Comparison of ENCODE assay signal across 15 mouse cellular contexts in the genomic region with DNA sequence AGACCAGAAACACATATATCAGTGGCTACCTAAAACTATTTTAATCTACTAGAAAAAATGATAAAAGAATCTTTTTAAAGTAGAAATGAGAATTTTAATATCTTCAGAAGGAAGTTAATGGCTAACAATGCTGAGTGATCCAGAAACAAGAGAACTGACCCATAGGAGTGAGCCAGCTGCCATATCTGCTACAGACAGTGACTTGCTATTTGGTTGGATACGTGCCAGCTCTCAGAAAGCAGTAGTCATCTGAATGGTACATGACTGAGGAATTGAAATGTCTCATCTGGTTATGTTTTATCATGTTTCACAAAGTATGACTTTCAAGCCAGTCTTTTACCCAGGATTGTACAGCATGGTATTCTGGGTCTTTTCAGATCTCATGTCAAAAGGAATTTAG.
"Had no signal": no experiment of that assay in that cellular context is flagged by ENCODE, and none has a peak within 500 bp of the region (broad histone marks: within the 10 kb centered on the region; RNA-seq: fewer than 3 reads in every experiment).

No protein-coding gene starts in this region.

- H3K9ac ChIP-seq: limb, embryonic 13.5 days; liver, embryonic 14.5 days; midbrain, embryonic 15.5 days had no signal

- H3K4me1 ChIP-seq: limb, embryonic 13.5 days; megakaryocyte, embryonic 14.5 days; midbrain, embryonic 15.5 days had no signal

- H3K27ac ChIP-seq: limb, embryonic 13.5 days; liver, embryonic 14.5 days; macrophage; midbrain, embryonic 15.5 days had no signal

- ATAC-seq: lung, postnatal 0 days; midbrain, embryonic 15.5 days had no signal

- DNase-seq: kidney, adult 9 months; kidney, postnatal 10 days; left cerebral cortex, postnatal 4 days; lung, adult 18-20 months; right cerebral cortex, postnatal 4 days; spleen, adult 18-20 months; thymus, adult 18-20 months; thymus, postnatal 14 days had no signal

- H3K4me3 ChIP-seq: limb, embryonic 13.5 days; megakaryocyte, embryonic 14.5 days; midbrain, embryonic 15.5 days had no signal

- H3K4me2 ChIP-seq: limb, embryonic 13.5 days; midbrain, embryonic 11.5 days; midbrain, embryonic 15.5 days had no signal

- H3K27me3 ChIP-seq: limb, embryonic 13.5 days; megakaryocyte, embryonic 14.5 days; midbrain, embryonic 15.5 days had no signal

- H3K9me3 ChIP-seq: limb, embryonic 13.5 days; midbrain, embryonic 15.5 days had no signal

- H3K36me3 ChIP-seq: limb, embryonic 13.5 days; midbrain, embryonic 15.5 days had no signal
